Mouse (Mus musculus) cerebellum, adult 11 months (tissue): ENCODE data around the gene Tmc7.

ENCODE experiments used
- DNase-seq: peaks from one replicate; pipeline ENCODE4 v3.0.0; 2022

Tmc7 gene

GRCm38 (mm10) chr7:118498984-118499783, 85.4 kb downstream of the Tmc7 start:
- no peak for DNase-seq

GRCm38 (mm10) chr7:118494892-118495579, 89.5 kb downstream of the Tmc7 start:
- no peak for DNase-seq

- DNase-seq, result no peak
Observed at GRCm38 (mm10) chr7:118493892-118494291, 90.6 kb downstream of the Tmc7 start.

GRCm38 (mm10) chr7:118491431-118492147, 92.9 kb downstream of the Tmc7 start, which contains the start of gene Itpripl2:
TSS of gene Itpripl2 (minus strand) at chr7:118491975.
- no peak for DNase-seq

- DNase-seq, result no peak
Observed at GRCm38 (mm10) chr7:118490666-118491430, 93.7 kb downstream of the Tmc7 start.

- no peak for DNase-seq
Observed at GRCm38 (mm10) chr7:118489706-118490665, 94.5 kb downstream of the Tmc7 start.

- DNase-seq, result no peak
Observed at GRCm38 (mm10) chr7:118488060-118488664, 96.4 kb downstream of the Tmc7 start.

GRCm38 (mm10) chr7:118486917-118487316, 97.6 kb downstream of the Tmc7 start:
- no peak for DNase-seq
